Mouse (Mus musculus) limb, embryonic 12.5 days (tissue): ENCODE data around the gene Izumo3. TPM values are rescaled to one million over a fixed set of nuclear protein-coding genes. Genes with fewer than 3 reads are reported as not detected.
"Not testable (repeated sequence)": the region's sequence is repeated elsewhere in the genome, so short reads cannot be mapped to it uniquely, and the experiment has no call there.

Source experiments
- ATAC-seq: fragments of 200-750 bp; cut with Nextera tagmentation; 2 replicates; pipeline ENCODE4 v1.8.0; 2017; ENCODE audit warnings: low read depth, moderate TSS enrichment; ENCODE audit not compliant: insufficient number of reproducible peaks, insufficient read depth, low FRiP score, low TSS enrichment
- H3K27ac ChIP-seq: fragments of 300-500 bp; sonication (generic); 2 replicates; pipeline ENCODE4 v1.5.1; 2016; ENCODE audit warnings: mild to moderate bottlenecking, moderate library complexity
- H3K27me3 ChIP-seq: fragments of 300-500 bp; sonication (generic); 2 replicates; pipeline ENCODE4 v1.6.1; 2016; ENCODE audit warnings: mild to moderate bottlenecking, moderate library complexity
- H3K36me3 ChIP-seq: fragments of 300-500 bp; sonication (generic); 2 replicates; pipeline ENCODE4 v1.6.1; 2016; ENCODE audit warnings: mild to moderate bottlenecking, moderate library complexity
- H3K4me1 ChIP-seq: fragments of 300-500 bp; sonication (generic); replicated peaks from 2 replicates; pipeline ENCODE4 v1.6.1; 2016
- H3K4me2 ChIP-seq: fragments of 300-500 bp; sonication (generic); 2 replicates; pipeline ENCODE4 v1.6.1; 2016; ENCODE audit warnings: mild to moderate bottlenecking, moderate library complexity
- H3K4me3 ChIP-seq: fragments of 300-500 bp; sonication (generic); replicated peaks from 2 replicates; pipeline ENCODE4 v1.5.1; 2016; ENCODE audit warnings: mild to moderate bottlenecking
- H3K9ac ChIP-seq: fragments of 300-500 bp; sonication (generic); replicated peaks from 2 replicates; pipeline ENCODE4 v1.6.1; 2016; ENCODE audit warnings: mild to moderate bottlenecking, moderate library complexity
- H3K9me3 ChIP-seq: fragments of 300-500 bp; sonication (generic); 2 replicates; pipeline ENCODE4 v1.6.1; 2016; ENCODE audit warnings: mild to moderate bottlenecking, moderate library complexity
- WGBS: fragments of 180-500 bp; shearing (Covaris S2); methylation state at CpG from one replicate; pipeline ENCODE4 v1.1.7; 2016; 5-methylcytosine and 5-hydroxymethylcytosine counted together
- polyA plus RNA-seq: library from polyadenylated mRNA; unstranded; fragments of >200 nt; fragmentation: Nextera tagmentation; extraction: Ambion mirVana; gene quantifications from 2 replicates; pipeline ENCODE4 v1.2.1, GENCODE M21; 2016

Gene Izumo3
- not detected in 2 replicates for polyA plus RNA-seq

- Histone ChIP-seq H3K4me1 (no peaks in the 10 kb centered on the region), H3K36me3 (no peaks in the 10 kb centered on the region), H3K27me3 (no peaks in the 10 kb centered on the region), H3K27ac (no peak within 1 kb of the TSS), H3K4me3 (no peak within 1 kb of the TSS), H3K9me3 (no peaks in the 10 kb centered on the region), H3K4me2 (no peak within 1 kb of the TSS), H3K9ac (no peak within 1 kb of the TSS)
- ATAC-seq, result no peak
These were observed at the start of gene Izumo3 for GRCm38 (mm10) chr4:92147134-92147533. Izumo3 (minus strand) TSS chr4:92147234.

GRCm38 (mm10) chr4:92191649-92192048, 44.6 kb upstream of the Izumo3 start, which contains the start of gene Gm12666:
Gm12666 (minus strand) TSS chr4:92191749.
- WGBS, result 85% methylated on average over 1 of the region's 1 CpGs
- H3K4me2 ChIP-seq, H3K9me3 ChIP-seq, H3K4me3 ChIP-seq, H3K4me1 ChIP-seq, H3K27ac ChIP-seq, H3K9ac ChIP-seq, H3K27me3 ChIP-seq, ATAC-seq, H3K36me3 ChIP-seq: not testable (repeated sequence)

GRCm38 (mm10) chr4:92152646-92153045, 5.6 kb upstream of the Izumo3 start:
- Histone ChIP-seq H3K9me3 (no peaks in the 10 kb centered on the region; the same call in 1 of the 2 replicates), H3K4me3 (no peak overlapping the region), H3K9ac (no peak overlapping the region), H3K27me3 (no peaks in the 10 kb centered on the region), H3K4me2 (no peak overlapping the region), H3K4me1 (no peaks in the 10 kb centered on the region), H3K27ac (no peak overlapping the region), H3K36me3 (no peaks in the 10 kb centered on the region)
- 81% methylated on average over 1 of the region's 1 CpGs for WGBS
- ATAC-seq, result no peak

- no peak for ATAC-seq
- Histone ChIP-seq H3K9me3 (no peaks in the 10 kb centered on the region), H3K27ac (no peak overlapping the region), H3K36me3 (no peaks in the 10 kb centered on the region), H3K4me1 (no peaks in the 10 kb centered on the region), H3K4me3 (no peak overlapping the region), H3K27me3 (no peaks in the 10 kb centered on the region), H3K4me2 (no peak overlapping the region), H3K9ac (no peak overlapping the region)
- WGBS, result 42% methylated on average over 8 of the region's 8 CpGs
These were observed 35.5 kb downstream of the Izumo3 start for GRCm38 (mm10) chr4:92111390-92111988.

DNA sequence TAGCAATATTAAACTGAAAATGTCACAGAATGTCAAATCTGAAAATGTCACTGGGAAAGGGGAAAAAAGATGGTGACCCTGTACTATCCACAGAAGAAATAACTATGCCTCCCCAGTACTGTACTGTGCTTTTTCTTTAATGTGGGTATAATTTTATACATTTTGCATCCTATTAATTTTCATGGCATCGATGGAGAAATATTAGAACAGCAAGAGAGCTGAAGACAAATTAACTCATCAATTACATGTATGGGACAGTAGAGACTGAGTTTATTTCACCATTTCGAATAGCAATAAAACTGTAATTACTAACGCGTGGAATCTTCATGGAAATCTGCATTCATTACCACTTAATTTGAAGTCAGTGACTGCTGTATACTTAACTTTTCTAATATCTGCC, 49.6 kb downstream of the Izumo3 start:
- H3K9ac ChIP-seq, result no peak overlapping the region
- WGBS, result 83% methylated on average over 4 of the region's 4 CpGs

GRCm38 (mm10) chr4:92095951-92096350, 51.1 kb downstream of the Izumo3 start:
- no peaks in the 10 kb centered on the region for H3K4me1 ChIP-seq
- no peak overlapping the region for H3K4me3 ChIP-seq
- WGBS, result 78% methylated on average over 1 of the region's 1 CpGs
- H3K9ac ChIP-seq, result no peak overlapping the region
- no peak overlapping the region for H3K27ac ChIP-seq
- H3K9me3 ChIP-seq, result no peaks in the 10 kb centered on the region
- H3K4me2 ChIP-seq, result no peak overlapping the region
- no peaks in the 10 kb centered on the region for H3K27me3 ChIP-seq
- H3K36me3 ChIP-seq, result no peaks in the 10 kb centered on the region
- ATAC-seq, result no peak

More for the DNA sequence above, 49.6 kb downstream of the Izumo3 start:
- Histone ChIP-seq H3K9me3 (no peaks in the 10 kb centered on the region), H3K36me3 (no peaks in the 10 kb centered on the region), H3K27me3 (no peaks in the 10 kb centered on the region), H3K4me3 (no peak overlapping the region), H3K4me1 (no peaks in the 10 kb centered on the region), H3K27ac (no peak overlapping the region), H3K4me2 (no peak overlapping the region)
- ATAC-seq, result no peak

Other genes with a start within 250 kb of the Izumo3 start
- gene Gm12666, start 44.5 kb upstream of the Izumo3 start, polyA plus RNA-seq, result not detected in 2 replicates